ENCODE assay signal across 9 mouse cellular contexts in the genomic region with DNA sequence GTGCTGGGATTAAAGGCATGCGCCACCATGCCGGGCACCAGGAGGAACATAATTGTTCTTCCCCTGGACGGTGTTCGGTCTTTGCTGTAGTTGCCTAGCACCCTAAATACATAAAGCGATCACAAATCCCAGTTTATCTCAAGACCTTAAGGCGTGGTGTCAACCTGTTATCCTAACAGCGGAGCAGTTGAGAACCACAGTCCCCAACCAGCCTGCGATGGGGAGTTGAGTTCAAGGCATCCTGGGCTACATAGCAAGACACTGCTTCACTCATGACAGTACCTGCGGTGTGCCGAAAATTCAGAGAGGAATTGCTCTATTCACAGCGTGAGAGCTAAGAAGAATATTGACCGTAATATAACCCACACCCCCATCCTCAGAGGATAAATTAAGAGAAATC. TPM values are rescaled to one million over a fixed set of nuclear protein-coding genes. Genes with fewer than 3 reads are reported as not detected.
DNase-seq lines count a peak whose midpoint lies in the region; ATAC-seq and TF ChIP-seq lines count a peak whose summit lies in the region.
"Had no signal": no experiment of that assay in that cellular context is flagged by ENCODE, and none has a peak within 500 bp of the region (broad histone marks: within the 10 kb centered on the region; RNA-seq: fewer than 3 reads in every experiment).

No protein-coding gene starts in this region.

- H3K27me3 ChIP-seq in heart, embryonic 11.5 days (ENCODE audit: control insufficient read depth, insufficient read depth, low read length): no peaks in the 10 kb centered on the region
- H3K27me3 ChIP-seq in hindbrain, embryonic 10.5 days (ENCODE audit: insufficient read depth, poor library complexity, severe bottlenecking): no peaks in the 10 kb centered on the region

- H3K27ac ChIP-seq in heart, embryonic 11.5 days (ENCODE audit: low read depth, low read length): no peak overlapping the region
- no peak overlapping the region; the same call in 1 of the 2 replicates for H3K27ac ChIP-seq in ES-E14 (ENCODE audit: insufficient read depth, low read depth, low read length, poor library complexity, severe bottlenecking)
- H3K27ac ChIP-seq in hindbrain, embryonic 10.5 days: peak overlapping the region; percentile 99

- H3K4me3 ChIP-seq in heart, embryonic 11.5 days (ENCODE audit: low read depth, low read length): peak overlapping the region; percentile 91
- peak overlapping the region; percentile 38 to 82 for H3K4me3 ChIP-seq in ES-E14 (ENCODE audit: insufficient read depth in 1 of 2, low read depth in 1 of 2, low read length in 2 of 2, poor library complexity in 1 of 2, severe bottlenecking in 1 of 2)
- H3K4me3 ChIP-seq in hindbrain, embryonic 10.5 days: peak overlapping the region; percentile 87

- H3K4me1 ChIP-seq in heart, embryonic 11.5 days (ENCODE audit: control insufficient read depth, insufficient read depth, low read length): peaks cover 12% of the 10 kb centered on the region; the same call in 1 of the 2 replicates
- peaks cover 3% of the 10 kb centered on the region in 2 experiments; a peak in 1 of 4 replicates for H3K4me1 ChIP-seq in ES-E14 (ENCODE audit: control insufficient read depth in 2 of 2, insufficient read depth in 2 of 2, low read length in 2 of 2, poor library complexity in 1 of 2)
- H3K4me1 ChIP-seq in hindbrain, embryonic 10.5 days (replicated peaks): peaks cover 19% of the 10 kb centered on the region

- peak overlapping the region; percentile 92 for H3K4me2 ChIP-seq in heart, embryonic 11.5 days

- no peak for DNase-seq in heart, postnatal 4 days
- DNase-seq in ES-E14 (ENCODE audit: low read depth, low spot score): no peak
- DNase-seq in hindbrain, embryonic 10.5 days (ENCODE audit: low spot score): peak; percentile 21
- DNase-seq in right cerebral cortex, postnatal 36 days (ENCODE audit: low spot score in 2 of 2): no peak
- DNase-seq in layer of hippocampus, adult 8-10 months (ENCODE audit: low spot score in 2 of 2): no peak
- DNase-seq in spleen, postnatal 14 days (ENCODE audit: low spot score in 2 of 2): no peak

- in situ Hi-C loops in ES-E14 (cut with MboI; ENCODE audit: low sequenced_read_pairs in 2 of 2, unreplicated experiment in 2 of 2): no loop called here

- H3K9ac ChIP-seq in heart, embryonic 11.5 days (ENCODE audit: low read depth, low read length): peak overlapping the region; percentile 59; the same call in 1 of the 2 replicates
- peak overlapping the region; percentile 78 for H3K9ac ChIP-seq in ES-E14 (ENCODE audit: insufficient read depth, low read depth, low read length, poor library complexity, severe bottlenecking)

- WGBS in heart, embryonic 11.5 days (ENCODE audit: insufficient replicate concordance): 56% methylated on average over 12 of the region's 12 CpGs
- 69% methylated on average over 12 of the region's 12 CpGs for WGBS in hindbrain, embryonic 10.5 days

- no peak for ATAC-seq in heart, embryonic 11.5 days (replicated peaks; ENCODE audit: insufficient number of reproducible peaks, low FRiP score, low TSS enrichment)
- ATAC-seq in megakaryocyte-erythroid progenitor cell, adult 5-6 weeks (replicated peaks; ENCODE audit: low FRiP score, low TSS enrichment, poor library complexity, severe bottlenecking): peak; percentile 55

- H3K36me3 ChIP-seq in heart, embryonic 11.5 days (ENCODE audit: control insufficient read depth, insufficient read depth, low read length): peaks cover 31% of the 10 kb centered on the region
- H3K36me3 ChIP-seq in ES-E14 (ENCODE audit: control insufficient read depth, insufficient read depth, low read length, poor library complexity, severe bottlenecking): peaks cover 28% of the 10 kb centered on the region
- H3K36me3 ChIP-seq in hindbrain, embryonic 10.5 days: peaks cover 73% of the 10 kb centered on the region

- H3K9me3 ChIP-seq in heart, embryonic 11.5 days (replicated peaks; ENCODE audit: control insufficient read depth, low read length): no peaks in the 10 kb centered on the region
- no peaks in the 10 kb centered on the region for H3K9me3 ChIP-seq in ES-E14 (ENCODE audit: control insufficient read depth, insufficient read depth, low read depth, low read length)
- H3K9me3 ChIP-seq in hindbrain, embryonic 10.5 days: no peaks in the 10 kb centered on the region

TF ChIP-seq in ES-E14, 5 proteins besides CTCF, POLR2A, EP300 and RAD21:
- no peak for TF ChIP-seq MAFK (IDR thresholded peaks at IDR 0.05; ENCODE audit: insufficient read depth, low read depth, low read length)
- no peak for TF ChIP-seq ZNF384 (IDR thresholded peaks at IDR 0.05; ENCODE audit: low read depth, low read length)
- TF ChIP-seq ZC3H11A (IDR thresholded peaks at IDR 0.05; ENCODE audit: borderline replicate concordance, low read depth, low read length): no peak
- no peak for TF ChIP-seq CHD2 (IDR thresholded peaks at IDR 0.05; ENCODE audit: low read depth, low read length)
- no peak for TF ChIP-seq HCFC1 (IDR thresholded peaks at IDR 0.05; ENCODE audit: borderline replicate concordance, insufficient read depth, low read length)

RNA-seq across cellular contexts. Expression of a gene that starts 0.6 kb away (rescaled TPM):
- polyA plus RNA-seq in heart, embryonic 11.5 days (2014; fragmentation: Nextera tagmentation; extraction: Ambion mirVana): 206 and 224 TPM in 2 replicates
- total RNA-seq in heart, postnatal 4 days (2021): 100 to 1,000 TPM in 1 of 2 experiments, 10 to 100 TPM in 1; 92.1 to 100 TPM
- 218 and 257 TPM in 2 replicates for total RNA-seq in ES-E14 (2012; rRNA removed)
- 252 and 259 TPM in 2 replicates for polyA plus RNA-seq in hindbrain, embryonic 10.5 days (2016; fragmentation: Nextera tagmentation; extraction: Ambion mirVana)
- 62.8 and 95.5 TPM in 2 replicates for total RNA-seq in megakaryocyte-erythroid progenitor cell, adult 5-6 weeks (2014; fragmentation: Nextera tagmentation)
- 86.0 and 87.5 TPM in 2 replicates for total RNA-seq in megakaryocyte-erythroid progenitor cell, adult 5-6 weeks (2017)
- 10 to 100 TPM; 69.2 to 89.4 (median 82.4) TPM for total RNA-seq in layer of hippocampus, adult 8-10 months (2022)

RNA-seq across cellular contexts. Expression of a gene that starts 15.9 kb away (rescaled TPM):
- 424 and 466 TPM in 2 replicates for polyA plus RNA-seq in heart, embryonic 11.5 days (2014; fragmentation: Nextera tagmentation; extraction: Ambion mirVana)
- total RNA-seq in heart, postnatal 4 days (2021): 100 to 1,000 TPM; 819 to 825 TPM
- 107 and 143 TPM in 2 replicates for total RNA-seq in ES-E14 (2012; rRNA removed)
- 231 and 232 TPM in 2 replicates for polyA plus RNA-seq in hindbrain, embryonic 10.5 days (2016; fragmentation: Nextera tagmentation; extraction: Ambion mirVana)
- total RNA-seq in megakaryocyte-erythroid progenitor cell, adult 5-6 weeks (2014; fragmentation: Nextera tagmentation): 226 and 251 TPM in 2 replicates
- 113 and 182 TPM in 2 replicates for total RNA-seq in megakaryocyte-erythroid progenitor cell, adult 5-6 weeks (2017)
- total RNA-seq in layer of hippocampus, adult 8-10 months (2022): 100 to 1,000 TPM; 221 to 231 (median 224) TPM

RNA-seq across cellular contexts. Expression of a gene that starts 18.5 kb away (rescaled TPM):
- polyA plus RNA-seq in heart, embryonic 11.5 days (2014; fragmentation: Nextera tagmentation; extraction: Ambion mirVana): 25.9 and 27.7 TPM in 2 replicates
- 10 to 100 TPM; 17.6 to 18.1 TPM for total RNA-seq in heart, postnatal 4 days (2021)
- 21.9 and 25.4 TPM in 2 replicates for total RNA-seq in ES-E14 (2012; rRNA removed)
- polyA plus RNA-seq in hindbrain, embryonic 10.5 days (2016; fragmentation: Nextera tagmentation; extraction: Ambion mirVana): 42.5 and 43.7 TPM in 2 replicates
- 37.0 and 40.7 TPM in 2 replicates for total RNA-seq in megakaryocyte-erythroid progenitor cell, adult 5-6 weeks (2014; fragmentation: Nextera tagmentation)
- 14.2 and 18.0 TPM in 2 replicates for total RNA-seq in megakaryocyte-erythroid progenitor cell, adult 5-6 weeks (2017)
- 10 to 100 TPM; 14.6 to 16.3 (median 15.5) TPM for total RNA-seq in layer of hippocampus, adult 8-10 months (2022)

RNA-seq across cellular contexts. Expression of a gene that starts 23.1 kb away (rescaled TPM):
- 0.86 and 0.89 TPM in 2 replicates for polyA plus RNA-seq in heart, embryonic 11.5 days (2014; fragmentation: Nextera tagmentation; extraction: Ambion mirVana)
- total RNA-seq in heart, postnatal 4 days (2021): 1 to 10 TPM; 1.5 to 2.2 TPM
- total RNA-seq in ES-E14 (2012; rRNA removed): 4.1 and 6.1 TPM in 2 replicates
- polyA plus RNA-seq in hindbrain, embryonic 10.5 days (2016; fragmentation: Nextera tagmentation; extraction: Ambion mirVana): not detected in 2 replicates
- not detected in 2 replicates for total RNA-seq in megakaryocyte-erythroid progenitor cell, adult 5-6 weeks (2014; fragmentation: Nextera tagmentation)
- not detected in 2 replicates for total RNA-seq in megakaryocyte-erythroid progenitor cell, adult 5-6 weeks (2017)
- not detected for total RNA-seq in layer of hippocampus, adult 8-10 months (2022)
- polyA plus RNA-seq: small intestine, adult 2 months had no signal

RNA-seq across cellular contexts. Expression of a gene that starts 47.2 kb away (rescaled TPM):
- polyA plus RNA-seq in heart, embryonic 11.5 days (2014; fragmentation: Nextera tagmentation; extraction: Ambion mirVana): 12.6 and 14.0 TPM in 2 replicates
- total RNA-seq in heart, postnatal 4 days (2021): 10 to 100 TPM; 82.0 to 85.7 TPM
- 8.2 and 10.1 TPM in 2 replicates for total RNA-seq in ES-E14 (2012; rRNA removed)
- polyA plus RNA-seq in hindbrain, embryonic 10.5 days (2016; fragmentation: Nextera tagmentation; extraction: Ambion mirVana): 14.5 and 21.6 TPM in 2 replicates
- 12.9 and 16.8 TPM in 2 replicates for total RNA-seq in megakaryocyte-erythroid progenitor cell, adult 5-6 weeks (2014; fragmentation: Nextera tagmentation)
- 8.8 and 10.9 TPM in 2 replicates for total RNA-seq in megakaryocyte-erythroid progenitor cell, adult 5-6 weeks (2017)
- 10 to 100 TPM; 47.5 to 57.4 (median 51.9) TPM for total RNA-seq in layer of hippocampus, adult 8-10 months (2022)
